In the genomic region with DNA sequence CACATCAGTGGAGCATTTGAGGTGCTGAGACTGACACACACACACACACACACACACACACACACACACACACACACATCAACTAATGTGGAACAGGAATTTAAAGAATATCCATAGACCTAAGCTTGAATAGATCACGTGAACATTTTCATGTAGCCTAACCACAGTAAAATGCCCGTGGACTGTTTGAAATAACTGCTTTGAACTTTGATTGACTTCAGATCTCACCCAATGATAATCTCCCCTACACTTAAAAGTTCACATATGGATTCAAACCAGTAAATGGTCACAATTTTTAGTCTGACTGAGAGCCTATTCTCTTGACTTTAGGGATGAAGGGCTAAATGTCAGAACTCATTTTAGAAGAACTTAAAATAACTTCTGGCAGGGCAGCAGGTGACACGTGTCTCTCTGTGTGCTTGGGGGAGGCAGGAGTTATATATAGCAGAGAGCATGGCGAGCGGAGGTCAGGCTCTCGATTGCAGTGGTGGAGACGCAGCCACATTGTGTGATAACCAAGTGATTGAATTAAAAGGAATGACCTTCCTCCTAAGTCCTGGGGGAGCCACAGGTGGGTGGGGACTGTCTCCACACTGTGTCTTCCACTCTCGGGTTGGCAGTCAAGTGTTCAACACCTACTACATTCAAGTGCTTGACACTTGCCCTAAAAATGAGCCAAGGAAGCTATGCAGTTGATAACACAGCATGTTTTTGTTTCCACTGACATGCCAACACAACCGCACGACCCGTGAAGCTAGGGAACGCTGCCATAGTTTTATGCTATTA, we compare ENCODE assay signal across 9 mouse cellular contexts. TPM values are rescaled to one million over a fixed set of nuclear protein-coding genes. Genes with fewer than 3 reads are reported as not detected.
DNase-seq lines count a peak whose midpoint lies in the region; ATAC-seq and TF ChIP-seq lines count a peak whose summit lies in the region.
"Had no signal": no experiment of that assay in that cellular context is flagged by ENCODE, and none has a peak within 500 bp of the region (broad histone marks: within the 10 kb centered on the region; RNA-seq: fewer than 3 reads in every experiment).

No protein-coding gene starts in this region.

- TF ChIP-seq CTCF in CH12.LX (conservative IDR thresholded peaks at IDR 0.05 in 1 of 2, IDR thresholded peaks at IDR 0.05 in 1 of 2; ENCODE audit: low read depth in 2 of 2, low read length in 2 of 2) = no peak

- no peaks in the 10 kb centered on the region for H3K9me3 ChIP-seq in CH12.LX (replicated peaks; ENCODE audit: low read length)
- H3K9me3 ChIP-seq in heart, embryonic 13.5 days = no peaks in the 10 kb centered on the region
- no peaks in the 10 kb centered on the region for H3K9me3 ChIP-seq in limb, embryonic 14.5 days (ENCODE audit: control insufficient read depth, low read length)

- TF ChIP-seq POLR2A in CH12.LX (IDR thresholded peaks at IDR 0.05; ENCODE audit: low read depth, low read length) = no peak
- TF ChIP-seq POLR2A in limb, embryonic 14.5 days (IDR thresholded peaks at IDR 0.05; ENCODE audit: borderline replicate concordance, extremely low read depth, insufficient read depth, insufficient read length) = no peak

- no peak for TF ChIP-seq RAD21 in CH12.LX (IDR thresholded peaks at IDR 0.05; ENCODE audit: low read depth, low read length)

- H3K36me3 ChIP-seq in CH12.LX (replicated peaks in 1 of 2; ENCODE audit: control insufficient read depth in 1 of 2, insufficient read depth in 1 of 2, low read length in 1 of 2) = peaks cover 0 to 11% of the 10 kb centered on the region in 2 experiments
- peaks cover 22% of the 10 kb centered on the region for H3K36me3 ChIP-seq in heart, embryonic 13.5 days
- no peaks in the 10 kb centered on the region for H3K36me3 ChIP-seq in limb, embryonic 14.5 days (ENCODE audit: control insufficient read depth, insufficient read depth, low read length)

- DNase-seq in CH12.LX (ENCODE audit: extremely low read depth) = no peak
- peak; percentile 47 for DNase-seq in limb, embryonic 14.5 days (ENCODE audit: low spot score)
- DNase-seq in adipocyte (ENCODE audit: low spot score) = no peak
- no peak for DNase-seq in adrenal gland, postnatal 10 days
- no peak for DNase-seq in thymus, postnatal 10 days (ENCODE audit: low spot score in 2 of 2)
- no peak for DNase-seq in urinary bladder, postnatal 10 days (ENCODE audit: low spot score)
- DNase-seq: lung, adult 18-20 months had no signal

- no peak for TF ChIP-seq EP300 in CH12.LX (IDR thresholded peaks at IDR 0.05; ENCODE audit: low read length)

- peak; percentile 56 for ATAC-seq in activated CD4-positive, CD25-positive, alpha-beta regulatory T cell, adult 4 months
- peak; percentile 81 for ATAC-seq in heart, embryonic 13.5 days (ENCODE audit: extremely low read depth, insufficient number of reproducible peaks, low FRiP score, low TSS enrichment)
- no peak; the same call in 1 of the 2 replicates for ATAC-seq in limb, embryonic 14.5 days (ENCODE audit: low FRiP score, low read depth)

- peak overlapping the region; percentile 78 for H3K9ac ChIP-seq in CH12.LX (ENCODE audit: insufficient read depth, low read depth)
- peak overlapping the region; percentile 86 for H3K9ac ChIP-seq in heart, embryonic 13.5 days
- no peak overlapping the region for H3K9ac ChIP-seq in limb, embryonic 14.5 days (ENCODE audit: low read depth, low read length, severe bottlenecking)

- H3K27me3 ChIP-seq in CH12.LX (replicated peaks) = no peaks in the 10 kb centered on the region
- H3K27me3 ChIP-seq in heart, embryonic 13.5 days (replicated peaks) = no peaks in the 10 kb centered on the region
- no peaks in the 10 kb centered on the region for H3K27me3 ChIP-seq in limb, embryonic 14.5 days (ENCODE audit: control insufficient read depth, insufficient read depth, low read length)

- in situ Hi-C loops in CH12.LX (cut with MboI; ENCODE audit: low pct_ligation_motif_present, low pct_unique_long_range_greater_than_20kb, low sequenced_read_pairs) = no loop called here

- no peaks in the 10 kb centered on the region for H3K79me2 ChIP-seq in CH12.LX (replicated peaks; ENCODE audit: control insufficient read depth, extremely low read depth, insufficient read depth, poor library complexity, severe bottlenecking)

- H3K27ac ChIP-seq in CH12.LX (ENCODE audit: insufficient read depth, low read depth) = peak overlapping the region; percentile 75
- H3K27ac ChIP-seq in heart, embryonic 13.5 days (replicated peaks) = peak overlapping the region; percentile 99
- H3K27ac ChIP-seq in limb, embryonic 14.5 days (replicated peaks; ENCODE audit: low read depth, low read length) = peak overlapping the region; percentile 89; the same call in 1 of the 2 replicates

- H3K4me3 ChIP-seq in CH12.LX (replicated peaks in 1 of 3; ENCODE audit: low read depth in 2 of 3, low read length in 2 of 3, poor library complexity in 1 of 3) = peak overlapping the region; percentile 40 to 56 (median 50)
- peak overlapping the region; percentile 61 for H3K4me3 ChIP-seq in heart, embryonic 13.5 days
- 0 out of 2 replicates have a peak overlapping the region, but pooled peaks have one; percentile 27 for H3K4me3 ChIP-seq in limb, embryonic 14.5 days (replicated peaks; ENCODE audit: low read length)

- peaks cover 19 to 54% of the 10 kb centered on the region in 2 experiments for H3K4me1 ChIP-seq in CH12.LX (ENCODE audit: control insufficient read depth in 1 of 2, insufficient read depth in 2 of 2)
- peaks cover 52% of the 10 kb centered on the region for H3K4me1 ChIP-seq in heart, embryonic 13.5 days
- H3K4me1 ChIP-seq in limb, embryonic 14.5 days (ENCODE audit: control insufficient read depth, insufficient read depth, low read length) = peaks cover 22% of the 10 kb centered on the region

- dilution Hi-C loops in CH12.LX (cut with MboI; ENCODE audit: extremely low pct_ligation_motif_present, extremely low pct_unique_long_range_greater_than_20kb, low sequenced_read_pairs) = no loop called here

- peak overlapping the region; percentile 85 for H3K4me2 ChIP-seq in CH12.LX (ENCODE audit: insufficient read depth, low read depth, poor library complexity, severe bottlenecking)
- H3K4me2 ChIP-seq in heart, embryonic 13.5 days = peak overlapping the region; percentile 69
- peak overlapping the region; percentile 52; the same call in 1 of the 2 replicates for H3K4me2 ChIP-seq in limb, embryonic 14.5 days (replicated peaks; ENCODE audit: low read depth, low read length, severe bottlenecking)

- 16% methylated on average over 12 of the region's 12 CpGs for WGBS in heart, embryonic 13.5 days
- whole genome bisulfite sequencing in limb, embryonic 14.5 days = 63% methylated on average over 12 of the region's 12 CpGs

TF ChIP-seq in CH12.LX, 34 proteins besides CTCF, POLR2A, EP300 and RAD21 (continues in another document):
- TF ChIP-seq CHD1 (IDR thresholded peaks at IDR 0.05; ENCODE audit: low read depth, low read length) (0 out of 2 replicates have a peak, but pooled peaks have one; percentile 72), NRF1 (IDR thresholded peaks at IDR 0.05; ENCODE audit: low read depth, low read length) (no peak), E2F4 (IDR thresholded peaks at IDR 0.05; ENCODE audit: insufficient replicate concordance, low read depth, low read length) (no peak), SMC3 (IDR thresholded peaks at IDR 0.05; ENCODE audit: low read depth, low read length) (no peak), USF2 (conservative IDR thresholded peaks at IDR 0.05; ENCODE audit: low read depth, low read length) (no peak; the same call in 1 of the 2 replicates), MEF2A (IDR thresholded peaks at IDR 0.05; ENCODE audit: borderline replicate concordance, low read depth, low read length) (peak; percentile 88; the same call in 1 of the 2 replicates), NELFE (IDR thresholded peaks at IDR 0.05; ENCODE audit: low read depth, low read length) (0 out of 2 replicates have a peak, but pooled peaks have one; percentile 26), SIN3A (IDR thresholded peaks at IDR 0.05; ENCODE audit: low read length) (peak; percentile 36; the same call in 1 of the 2 replicates), JUND (conservative IDR thresholded peaks at IDR 0.05; ENCODE audit: low read depth, low read length) (no peak), KAT2A (IDR thresholded peaks at IDR 0.05; ENCODE audit: insufficient replicate concordance, low read length) (no peak), ETS1 (conservative IDR thresholded peaks at IDR 0.05; ENCODE audit: low read depth, low read length) (peak; percentile 63), IRF4 (IDR thresholded peaks at IDR 0.05; ENCODE audit: low read depth, low read length) (no peak; the same call in 1 of the 2 replicates), RCOR1 (conservative IDR thresholded peaks at IDR 0.05; ENCODE audit: low read depth, low read length) (no peak), ELF1 (IDR thresholded peaks at IDR 0.05; ENCODE audit: low read depth, low read length) (no peak), UBTF (IDR thresholded peaks at IDR 0.05; ENCODE audit: low read depth, low read length) (no peak), BHLHE40 (IDR thresholded peaks at IDR 0.05; ENCODE audit: low read depth, low read length) (peak; percentile 97), PAX5 (IDR thresholded peaks at IDR 0.05; ENCODE audit: low read length) (no peak), ZNF384 (IDR thresholded peaks at IDR 0.05; ENCODE audit: low read depth, low read length) (no peak), TBP (conservative IDR thresholded peaks at IDR 0.05; ENCODE audit: low read depth, low read length) (0 out of 2 replicates have a peak, but pooled peaks have one; percentile 50), GABPA (IDR thresholded peaks at IDR 0.05; ENCODE audit: insufficient replicate concordance, low read depth, low read length) (no peak), TCF12 (IDR thresholded peaks at IDR 0.05; ENCODE audit: low read depth, low read length) (peak; percentile 43; the same call in 1 of the 2 replicates), MYC (IDR thresholded peaks at IDR 0.05; ENCODE audit: low read depth, low read length) (peak; percentile 94), MAZ (IDR thresholded peaks at IDR 0.05; ENCODE audit: low read depth, low read length) (no peak), JUN (IDR thresholded peaks at IDR 0.05; ENCODE audit: insufficient read depth, low read depth, low read length) (no peak), POLR2AphosphoS2 (IDR thresholded peaks at IDR 0.05; ENCODE audit: low read depth, low read length) (no peak)

RNA-seq across cellular contexts. Expression of gene Txlnb, which starts 1.0 kb away (rescaled TPM):
- total RNA-seq in CH12.LX (2012; rRNA removed) = 2.6 and 4.9 TPM in 2 replicates
- 2.0 and 3.1 TPM in 2 replicates for total RNA-seq in CH12.LX (2014; rRNA removed)
- polyA plus RNA-seq in CH12.LX (2012; ENCODE audit: insufficient read length, low read depth) = 5.1 and 5.2 TPM in 2 replicates
- polyA plus RNA-seq in activated CD4-positive, CD25-positive, alpha-beta regulatory T cell, adult 4 months (2017; shearing (Covaris generic)) = 1 to 10 TPM; 1.2 to 2.7 TPM
- 32.5 and 33.2 TPM in 2 replicates for polyA plus RNA-seq in heart, embryonic 13.5 days (2015; fragmentation: Nextera tagmentation; extraction: Ambion mirVana)
- polyA plus RNA-seq in limb, embryonic 14.5 days (2012; rRNA removed) = 3.1 and 3.9 TPM in 2 replicates
- polyA plus RNA-seq in limb, embryonic 14.5 days (2014; fragmentation: Nextera tagmentation; extraction: Ambion mirVana) = 4.0 and 5.7 TPM in 2 replicates
- total RNA-seq in adrenal gland, postnatal 10 days (2021) = 1 to 10 TPM; 2.9 to 9.9 TPM
